Mouse (Mus musculus): ENCODE measurements at regions not wholly inside any gene's neighbourhood (a gene's known extent, or its start where the extent isn't known, plus 50 kb on each side); places are given as distances from the start of the nearest gene placed in this dataset.

DNA sequence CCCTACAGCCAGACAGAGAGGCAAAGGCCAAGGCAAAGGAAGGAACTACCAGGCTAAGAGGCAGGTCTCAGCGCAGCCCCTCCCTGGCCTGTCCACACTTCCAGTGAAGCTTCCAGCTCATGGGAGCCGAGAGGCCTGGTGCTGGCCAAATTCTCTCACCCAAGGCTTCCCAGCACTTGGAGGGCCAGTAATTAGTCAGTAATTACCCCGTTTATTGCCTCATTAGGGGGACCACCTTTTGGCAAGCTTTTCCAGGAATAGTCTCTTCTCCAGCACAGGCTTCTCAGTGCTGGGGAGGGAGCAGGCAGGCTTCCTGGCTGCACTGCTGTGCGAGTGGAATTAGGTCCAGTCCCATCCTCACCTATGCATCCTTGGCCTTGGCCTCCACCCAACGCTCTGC is 252.8 kb upstream of the Nxpe4 start:
- Histone ChIP-seq H3K9me3 (ENCODE audit: low read length) (no peaks in the 10 kb centered on the region), H3K27ac (no peak overlapping the region), H3K4me1 (ENCODE audit: insufficient read depth, low read length) (peaks cover 17% of the 10 kb centered on the region), H3K27me3 (ENCODE audit: insufficient read depth, low read length) (no peaks in the 10 kb centered on the region), H3K4me3 (ENCODE audit: low read length) (no peak overlapping the region), H3K36me3 (ENCODE audit: insufficient read depth, low read length) (no peaks in the 10 kb centered on the region), H3K4me2 (ENCODE audit: low read depth, low read length) (no peak overlapping the region), H3K9ac (replicated peaks; ENCODE audit: low read length) (no peak overlapping the region)
- DNase-seq (ENCODE audit: low spot score), result no peak
- 52% methylated on average over 5 of the region's 5 CpGs for WGBS
- TF ChIP-seq CTCF (IDR thresholded peaks at IDR 0.05; ENCODE audit: low read depth), result no peak
- no peak; the same call in 1 of the 2 replicates for ATAC-seq

DNA sequence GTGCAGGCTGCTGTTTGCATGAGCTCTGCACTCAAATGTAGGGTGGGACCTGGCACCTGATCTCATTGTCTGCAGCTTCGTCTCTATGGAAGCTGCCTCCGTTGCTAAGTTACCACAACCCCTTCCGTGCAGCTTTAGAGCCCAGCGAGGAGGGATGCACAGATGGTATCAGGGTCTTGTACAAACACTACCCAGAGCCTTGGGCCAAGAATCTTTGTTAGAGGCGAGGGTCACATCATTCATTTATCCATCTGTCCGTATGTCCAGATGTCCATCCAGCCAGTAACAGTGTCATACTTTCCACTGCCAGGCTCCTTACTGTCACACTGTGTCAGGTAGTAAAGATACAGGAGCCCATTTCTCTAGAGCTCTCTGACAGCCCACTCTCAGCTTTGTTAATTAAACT is 251.3 kb upstream of the Nxpe4 start:
- ATAC-seq, result peak; percentile 92
- H3K36me3 ChIP-seq (ENCODE audit: insufficient read depth, low read length), result no peaks in the 10 kb centered on the region
- no peak overlapping the region for H3K4me3 ChIP-seq (ENCODE audit: low read length)
- peaks cover 17% of the 10 kb centered on the region for H3K4me1 ChIP-seq (ENCODE audit: insufficient read depth, low read length)
- no peaks in the 10 kb centered on the region for H3K9me3 ChIP-seq (ENCODE audit: low read length)
- H3K27me3 ChIP-seq (ENCODE audit: insufficient read depth, low read length), result no peaks in the 10 kb centered on the region
- peak overlapping the region; percentile 54 for H3K27ac ChIP-seq
- H3K4me2 ChIP-seq (ENCODE audit: low read depth, low read length), result no peak overlapping the region
- peak; percentile 88 for DNase-seq (ENCODE audit: low spot score)
- H3K9ac ChIP-seq (replicated peaks; ENCODE audit: low read length), result no peak overlapping the region
- TF ChIP-seq CTCF (IDR thresholded peaks at IDR 0.05; ENCODE audit: low read depth), result no peak
- 11% methylated on average over 6 of the region's 6 CpGs for WGBS

DNA sequence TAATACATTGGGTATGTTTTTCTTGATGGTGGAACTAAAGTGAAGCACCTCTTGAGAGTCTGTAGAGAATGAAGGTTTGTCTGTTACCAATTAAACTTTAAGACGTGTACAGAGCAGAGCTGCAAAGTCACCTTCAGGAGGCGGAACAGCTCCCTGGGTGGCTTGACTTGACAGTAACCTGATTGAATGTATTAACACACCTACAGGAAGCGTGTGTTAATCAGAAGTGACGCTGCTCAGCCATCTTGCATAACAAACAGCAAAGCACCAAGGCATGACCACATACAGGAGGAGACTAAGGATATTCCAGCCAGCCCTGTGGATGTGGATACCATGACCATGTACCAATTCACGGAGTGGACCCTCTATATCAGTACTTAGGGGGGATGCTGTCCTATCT is 249.0 kb upstream of the Nxpe4 start:
- 81% methylated on average over 5 of the region's 5 CpGs for WGBS
- H3K27me3 ChIP-seq (ENCODE audit: insufficient read depth, low read length), result no peaks in the 10 kb centered on the region
- no peaks in the 10 kb centered on the region for H3K36me3 ChIP-seq (ENCODE audit: insufficient read depth, low read length)
- TF ChIP-seq CTCF (IDR thresholded peaks at IDR 0.05; ENCODE audit: low read depth), result no peak
- peaks cover 17% of the 10 kb centered on the region for H3K4me1 ChIP-seq (ENCODE audit: insufficient read depth, low read length)
- H3K9me3 ChIP-seq (ENCODE audit: low read length), result no peaks in the 10 kb centered on the region
- ATAC-seq (no peak), DNase-seq (ENCODE audit: low spot score) (no peak)
- H3K27ac ChIP-seq, result no peak overlapping the region
- no peak overlapping the region for H3K4me3 ChIP-seq (ENCODE audit: low read length)
- H3K9ac ChIP-seq (replicated peaks; ENCODE audit: low read length), result no peak overlapping the region
- H3K4me2 ChIP-seq (ENCODE audit: low read depth, low read length), result no peak overlapping the region

DNA sequence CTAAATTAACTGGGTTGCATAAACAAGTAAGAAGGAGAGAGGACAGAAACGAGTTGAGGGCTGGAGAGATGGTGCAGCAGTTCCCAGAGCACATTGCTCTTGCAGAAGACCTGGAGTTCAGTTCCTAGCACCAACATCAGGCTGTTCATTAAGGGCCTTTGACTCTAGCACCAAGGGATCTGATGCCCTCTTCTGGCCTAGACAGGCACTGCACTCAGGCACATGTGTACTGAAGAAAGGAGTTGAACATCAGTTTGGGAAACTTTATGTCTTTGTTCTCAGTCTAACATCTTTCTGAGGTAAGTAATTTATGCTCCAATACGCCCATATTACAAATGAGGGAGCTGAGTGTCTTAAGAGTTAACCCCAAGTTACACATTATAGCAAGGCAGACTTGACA is 226.5 kb upstream of the Nxpe4 start:
- H3K27ac ChIP-seq, result no peak overlapping the region
- no peaks in the 10 kb centered on the region for H3K27me3 ChIP-seq (ENCODE audit: insufficient read depth, low read length)
- H3K4me1 ChIP-seq (ENCODE audit: insufficient read depth, low read length), result no peaks in the 10 kb centered on the region
- DNase-seq (ENCODE audit: low spot score) (no peak), ATAC-seq (no peak)
- no peaks in the 10 kb centered on the region for H3K36me3 ChIP-seq (ENCODE audit: insufficient read depth, low read length)
- TF ChIP-seq CTCF (IDR thresholded peaks at IDR 0.05; ENCODE audit: low read depth), result peak; percentile 58
- H3K4me3 ChIP-seq (ENCODE audit: low read length), result no peak overlapping the region
- H3K9me3 ChIP-seq (ENCODE audit: low read length), result no peaks in the 10 kb centered on the region
- WGBS, result 76% methylated on average over 2 of the region's 2 CpGs
- H3K9ac ChIP-seq (replicated peaks; ENCODE audit: low read length), result no peak overlapping the region
- H3K4me2 ChIP-seq (ENCODE audit: low read depth, low read length), result no peak overlapping the region

DNA sequence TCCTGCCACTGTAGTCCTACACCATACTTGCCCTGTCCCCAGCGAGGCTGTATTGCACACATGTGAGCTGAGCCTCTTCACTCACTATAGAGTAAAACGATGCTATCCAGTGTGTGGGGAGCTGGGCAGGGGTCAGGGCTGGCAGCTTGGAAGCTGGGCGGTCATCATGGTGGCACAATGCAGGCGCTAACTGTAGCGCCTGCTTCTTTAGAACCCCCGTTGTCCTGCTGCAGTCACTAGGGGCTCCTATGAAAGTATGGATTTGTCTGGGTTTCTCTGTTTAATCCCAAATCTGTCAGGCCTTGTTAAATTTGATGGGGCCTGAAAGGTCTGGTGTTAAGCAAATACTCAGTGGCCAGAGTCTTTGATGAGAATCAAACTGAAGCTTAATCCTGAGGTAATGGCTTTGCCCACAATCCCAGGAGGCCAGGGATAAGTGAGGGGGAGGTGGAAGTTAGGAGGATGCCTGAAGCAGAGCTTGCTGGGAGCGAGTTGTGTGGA is 225.8 kb upstream of the Nxpe4 start:
- H3K9me3 ChIP-seq (ENCODE audit: low read length), result no peaks in the 10 kb centered on the region
- H3K27ac ChIP-seq, result no peak overlapping the region
- 69% methylated on average over 7 of the region's 7 CpGs for WGBS

DNA sequence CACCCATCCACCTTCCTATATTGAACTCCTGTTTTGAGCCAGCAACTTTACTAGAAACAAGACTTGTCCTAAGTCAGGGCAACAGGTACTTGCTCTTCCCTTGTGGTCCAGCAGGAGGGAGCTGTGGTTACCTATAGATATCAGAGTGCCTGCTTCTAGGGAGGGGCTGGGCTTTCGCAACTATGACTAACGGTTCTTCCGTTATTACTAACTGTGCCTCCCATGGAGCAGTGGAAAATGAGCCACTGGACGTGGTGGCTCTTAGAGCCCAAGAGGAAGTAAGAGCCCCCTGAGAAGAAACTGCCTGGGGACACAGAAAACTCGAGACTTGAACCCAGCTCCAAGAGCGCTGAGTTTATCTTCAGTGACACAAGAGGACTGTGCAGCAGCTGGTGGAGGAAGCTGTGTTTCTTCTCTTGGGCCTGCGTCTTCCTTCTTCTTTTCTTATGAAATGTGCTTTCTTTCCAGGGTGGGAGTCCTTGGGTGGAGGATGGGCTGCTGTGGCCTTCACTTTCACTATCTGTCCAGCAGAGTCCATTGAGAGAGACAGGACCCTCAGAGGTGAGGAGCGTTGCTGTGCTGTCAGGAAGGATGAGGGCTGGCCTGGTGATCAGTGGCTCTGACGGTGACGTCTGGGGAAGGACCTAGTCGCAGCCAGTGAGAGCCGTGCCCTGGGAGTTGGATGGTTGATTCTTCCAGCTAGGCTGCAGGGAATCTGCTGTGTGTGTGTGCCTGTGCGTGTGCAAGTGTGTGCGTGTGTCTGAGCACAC is 222.7 kb upstream of the Nxpe4 start:
- Histone ChIP-seq H3K4me3 (ENCODE audit: low read length) (no peak overlapping the region), H3K27me3 (ENCODE audit: insufficient read depth, low read length) (no peaks in the 10 kb centered on the region), H3K4me2 (ENCODE audit: low read depth, low read length) (no peak overlapping the region), H3K4me1 (ENCODE audit: insufficient read depth, low read length) (peaks cover 6% of the 10 kb centered on the region; the same call in 1 of the 2 replicates), H3K9ac (replicated peaks; ENCODE audit: low read length) (no peak overlapping the region), H3K9me3 (ENCODE audit: low read length) (no peaks in the 10 kb centered on the region), H3K27ac (no peak overlapping the region), H3K36me3 (ENCODE audit: insufficient read depth, low read length) (no peaks in the 10 kb centered on the region)
- DNase-seq (ENCODE audit: low spot score) (no peak), ATAC-seq (no peak)
- TF ChIP-seq CTCF (IDR thresholded peaks at IDR 0.05; ENCODE audit: low read depth), result no peak
- WGBS, result 83% methylated on average over 14 of the region's 14 CpGs

More for the DNA sequence above, 225.8 kb upstream of the Nxpe4 start:
- DNase-seq (ENCODE audit: low spot score) (peak; percentile 46), ATAC-seq (no peak)
- H3K27me3 ChIP-seq (ENCODE audit: insufficient read depth, low read length), result no peaks in the 10 kb centered on the region
- H3K4me2 ChIP-seq (ENCODE audit: low read depth, low read length), result no peak overlapping the region
- H3K9ac ChIP-seq (replicated peaks; ENCODE audit: low read length), result no peak overlapping the region
- no peaks in the 10 kb centered on the region for H3K36me3 ChIP-seq (ENCODE audit: insufficient read depth, low read length)
- no peaks in the 10 kb centered on the region for H3K4me1 ChIP-seq (ENCODE audit: insufficient read depth, low read length)
- H3K4me3 ChIP-seq (ENCODE audit: low read length), result no peak overlapping the region
- TF ChIP-seq CTCF (IDR thresholded peaks at IDR 0.05; ENCODE audit: low read depth), result no peak

Data from hindbrain, postnatal 0 days (tissue).